Mouse (Mus musculus) right cerebral cortex, adult 2 months (tissue): ENCODE data around the gene Cpm.

Experiments
- DNase-seq, 2 experiments: peaks; one replicate each; pipeline ENCODE4 v3.0.0; 2021 to 2022; ENCODE audit warnings: low spot score in 2 of 2

Cpm gene

DNA sequence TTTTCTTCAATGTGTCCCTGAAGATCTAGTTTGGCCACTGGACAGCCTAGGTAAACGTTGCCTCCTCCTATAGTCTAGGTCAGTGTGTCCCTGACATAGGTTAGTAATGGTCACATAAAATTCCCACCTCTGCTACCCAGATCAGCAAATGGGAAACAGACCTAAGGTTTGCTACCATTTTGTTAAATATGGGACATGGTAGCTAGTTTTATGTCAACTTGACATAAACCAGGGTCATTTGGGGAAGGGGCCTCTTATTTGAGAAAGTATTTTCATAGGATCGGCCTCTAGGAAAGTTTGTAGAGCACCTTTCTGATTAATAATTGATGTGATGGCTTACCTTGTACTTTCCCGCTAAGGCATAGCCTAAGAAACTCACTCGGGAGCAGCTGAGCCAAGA, 8.8 kb upstream of the Cpm start:
- no peak for DNase-seq

GRCm38 (mm10) chr10:117620934-117621501, 8.3 kb upstream of the Cpm start:
- DNase-seq: no peak

DNA sequence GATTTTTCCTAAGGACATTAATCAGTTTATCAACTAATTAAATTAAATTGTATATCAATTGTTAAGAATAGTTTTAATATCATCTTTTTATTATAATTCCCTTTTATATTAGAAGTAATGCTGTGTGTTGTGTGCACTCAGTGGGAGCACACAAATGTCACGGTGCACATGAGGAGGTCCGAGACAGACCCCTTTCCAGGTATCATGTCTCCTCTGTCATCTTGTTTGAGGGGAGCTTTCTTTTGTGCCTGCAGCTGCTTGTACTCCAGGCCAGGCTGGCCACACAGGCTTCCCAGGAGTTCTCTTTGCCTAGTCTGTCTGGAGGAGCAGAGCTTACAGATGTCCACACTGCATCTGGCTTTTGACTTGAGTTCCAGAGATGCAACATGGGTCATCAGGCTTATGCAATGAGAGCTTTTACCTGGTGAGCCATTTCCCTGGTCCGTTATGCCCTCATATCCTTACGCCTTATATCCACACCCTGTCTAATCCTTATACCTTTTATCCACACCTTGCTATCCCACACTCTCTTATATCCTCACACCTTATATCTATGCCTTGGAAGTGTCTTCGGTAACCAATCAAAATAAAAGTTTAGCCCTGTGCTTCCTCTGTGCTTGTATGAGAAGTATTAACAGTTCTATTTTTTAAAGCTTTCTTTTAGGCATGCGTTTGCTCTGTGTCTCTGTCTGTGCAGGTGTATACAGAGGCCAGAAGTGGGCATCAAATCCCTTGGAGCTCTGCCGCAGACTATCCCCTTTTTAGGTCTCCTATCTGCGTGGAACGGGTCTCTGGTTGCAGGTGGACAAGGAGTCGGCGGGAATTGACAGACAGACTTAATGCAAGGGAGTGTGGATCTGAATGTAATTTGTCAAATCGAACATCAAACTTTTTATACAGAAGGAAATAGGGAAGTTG, 7.4 kb upstream of the Cpm start:
- DNase-seq: no peak

- DNase-seq: no peak
Measured at GRCm38 (mm10) chr10:117623358-117623757, 5.9 kb upstream of the Cpm start.

GRCm38 (mm10) chr10:117624222-117624621, 5.1 kb upstream of the Cpm start:
- no peak for DNase-seq

- DNase-seq: no peak
Measured at GRCm38 (mm10) chr10:117624655-117625497, 4.4 kb upstream of the Cpm start.

DNA sequence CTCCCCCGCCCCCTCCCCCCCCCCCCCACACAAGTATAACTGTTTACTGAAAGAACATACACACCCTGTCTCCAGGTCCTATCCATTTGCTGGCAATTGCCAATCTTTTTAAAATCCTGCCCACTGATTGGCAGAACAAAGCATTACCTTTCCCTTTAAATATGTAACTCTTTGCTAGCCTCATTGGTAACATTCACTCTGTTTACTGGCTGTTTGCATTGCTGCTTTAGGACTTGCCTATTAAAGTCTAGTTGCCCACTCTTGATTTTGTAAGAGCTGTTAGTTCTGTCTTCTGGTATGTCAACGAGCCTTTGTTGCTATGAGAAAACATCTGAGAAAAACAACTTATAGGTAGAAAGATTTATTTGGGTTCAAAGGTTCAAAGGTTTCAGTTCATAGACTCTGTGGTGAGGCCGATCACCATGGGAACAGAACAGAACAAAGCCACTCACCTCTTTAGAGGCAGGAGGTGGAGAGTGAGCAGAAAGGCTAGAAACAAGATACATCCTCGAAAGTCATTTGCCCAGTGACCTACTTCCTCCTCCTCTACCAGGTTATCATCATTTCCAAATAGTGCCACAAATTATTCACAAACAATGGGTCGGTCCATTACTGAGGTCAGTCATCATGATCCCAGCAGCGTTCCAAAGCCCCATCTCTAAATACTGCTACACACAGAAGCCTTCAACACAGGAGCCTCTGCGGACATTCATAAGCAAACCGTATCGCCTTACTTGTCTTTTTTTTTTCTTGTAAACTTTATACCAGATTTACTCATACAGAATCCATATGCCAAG, 3.6 kb upstream of the Cpm start:
- no peak for DNase-seq

DNA sequence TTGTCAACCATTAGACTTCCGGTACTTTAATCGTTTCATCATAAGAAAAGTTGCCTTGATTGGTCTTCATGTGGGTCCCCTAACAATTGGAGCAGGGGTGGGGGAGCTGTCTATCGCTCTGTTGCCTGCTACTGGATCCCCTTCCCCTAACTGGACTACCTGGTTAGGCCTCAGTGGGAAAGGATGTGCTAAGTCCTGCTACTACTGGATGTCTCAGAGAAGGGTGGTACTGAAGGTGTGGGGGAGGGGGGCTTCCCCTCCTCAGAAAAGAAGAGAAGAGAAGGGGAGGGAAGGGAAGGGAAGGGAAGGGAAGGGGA, 3.0 kb upstream of the Cpm start:
- DNase-seq: no peak

DNA sequence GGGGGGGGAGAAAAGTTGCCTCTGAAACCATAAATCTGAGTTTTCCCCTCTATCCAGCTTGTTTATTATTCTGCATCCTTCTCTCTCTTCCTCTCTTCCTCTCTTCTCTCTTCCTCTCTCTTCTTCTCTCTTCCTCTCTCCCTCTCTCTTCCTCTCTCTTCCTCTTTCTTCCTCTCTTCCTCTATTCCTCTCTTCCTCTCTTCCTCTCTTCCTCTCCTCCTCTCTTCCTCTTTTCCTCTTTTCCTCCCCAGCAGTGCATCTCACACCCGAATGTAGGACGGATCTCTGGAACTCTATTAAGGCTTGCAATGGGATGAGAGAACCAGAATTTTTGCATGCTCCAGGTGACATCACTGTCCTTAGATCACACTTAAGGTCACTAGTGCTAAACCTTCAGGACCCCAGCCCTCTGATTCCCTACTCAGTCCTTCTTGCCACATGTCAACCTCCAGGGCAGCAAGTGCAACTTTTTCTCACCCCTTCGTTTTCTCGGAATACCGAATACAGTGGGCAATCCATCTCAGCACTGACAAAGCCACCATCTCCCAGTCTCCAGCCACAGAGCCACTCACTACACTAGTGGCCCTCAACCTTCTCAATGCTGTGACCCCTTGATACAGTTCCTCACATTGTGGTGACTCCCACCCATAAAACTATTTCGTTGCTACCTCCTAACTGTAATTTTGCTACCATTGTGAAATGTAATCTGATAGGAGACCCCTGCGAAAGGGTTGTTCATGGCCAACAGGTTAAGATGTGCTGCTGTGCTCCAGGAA, 2.3 kb upstream of the Cpm start:
- DNase-seq: no peak

DNA sequence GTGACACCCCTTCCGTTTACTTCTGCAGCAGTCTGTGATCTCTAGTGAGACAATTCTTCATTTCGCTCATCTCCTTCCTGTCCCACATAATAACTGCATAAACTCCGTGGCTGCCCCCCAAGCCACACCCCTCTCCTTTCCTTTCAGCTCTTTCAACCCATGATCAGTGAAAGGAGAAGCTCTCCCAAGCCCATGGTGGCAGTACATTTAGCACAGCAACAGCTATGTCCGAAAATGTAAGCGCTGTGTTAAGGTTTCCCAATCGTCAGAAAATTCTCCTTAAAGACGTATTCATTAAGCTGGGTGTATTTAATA, 1.7 kb upstream of the Cpm start:
- DNase-seq: no peak

DNA sequence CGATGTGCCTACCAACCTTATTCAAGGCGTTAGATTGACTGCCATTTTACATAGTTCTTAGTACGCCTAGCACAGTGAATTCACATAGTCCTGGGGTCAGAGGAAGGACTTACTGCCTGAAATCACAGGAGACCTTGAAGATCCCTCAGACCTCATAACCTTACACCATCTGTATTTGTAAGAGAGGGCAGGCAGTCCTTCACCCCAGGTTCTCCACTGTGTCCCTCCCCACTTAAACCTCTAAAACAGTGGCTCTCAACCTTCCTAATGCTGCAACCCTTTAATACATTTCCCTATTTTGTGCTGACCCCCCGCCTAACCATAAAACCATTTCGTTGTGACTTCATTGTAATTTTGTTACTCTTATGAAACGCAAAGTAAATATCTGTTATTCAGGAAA, 1.4 kb upstream of the Cpm start:
- no peak for DNase-seq

- DNase-seq: peak in 1 of 2 experiments; percentile 22
Measured at GRCm38 (mm10) chr10:117628363-117629168, 734 bp upstream of the Cpm start.

- DNase-seq: no peak
Measured at GRCm38 (mm10) chr10:117630176-117630575, 876 bp downstream of the Cpm start.

DNA sequence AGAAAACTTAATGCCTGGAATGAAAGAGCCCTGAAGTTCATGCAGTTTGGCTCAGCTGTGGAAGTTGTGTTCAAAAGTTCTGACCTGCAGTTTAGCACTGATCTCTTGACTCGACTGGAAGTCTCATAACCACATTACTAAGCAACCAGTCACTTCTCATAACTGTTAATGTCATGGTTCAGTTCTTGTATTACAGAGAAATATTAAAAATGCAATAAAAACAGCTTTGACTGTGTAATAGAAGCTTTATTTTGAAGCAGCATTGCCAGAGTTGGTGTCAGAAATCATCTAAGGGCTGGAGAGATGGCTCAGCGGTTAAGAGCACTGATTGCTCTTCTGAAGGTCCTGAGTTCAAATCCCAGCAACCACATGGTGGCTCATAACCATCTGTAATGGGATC, 1.5 kb downstream of the Cpm start:
- no peak for DNase-seq

- no peak for DNase-seq
Measured at GRCm38 (mm10) chr10:117631562-117632259, 2.4 kb downstream of the Cpm start.

GRCm38 (mm10) chr10:117632394-117632793, 3.1 kb downstream of the Cpm start:
- no peak for DNase-seq

DNA sequence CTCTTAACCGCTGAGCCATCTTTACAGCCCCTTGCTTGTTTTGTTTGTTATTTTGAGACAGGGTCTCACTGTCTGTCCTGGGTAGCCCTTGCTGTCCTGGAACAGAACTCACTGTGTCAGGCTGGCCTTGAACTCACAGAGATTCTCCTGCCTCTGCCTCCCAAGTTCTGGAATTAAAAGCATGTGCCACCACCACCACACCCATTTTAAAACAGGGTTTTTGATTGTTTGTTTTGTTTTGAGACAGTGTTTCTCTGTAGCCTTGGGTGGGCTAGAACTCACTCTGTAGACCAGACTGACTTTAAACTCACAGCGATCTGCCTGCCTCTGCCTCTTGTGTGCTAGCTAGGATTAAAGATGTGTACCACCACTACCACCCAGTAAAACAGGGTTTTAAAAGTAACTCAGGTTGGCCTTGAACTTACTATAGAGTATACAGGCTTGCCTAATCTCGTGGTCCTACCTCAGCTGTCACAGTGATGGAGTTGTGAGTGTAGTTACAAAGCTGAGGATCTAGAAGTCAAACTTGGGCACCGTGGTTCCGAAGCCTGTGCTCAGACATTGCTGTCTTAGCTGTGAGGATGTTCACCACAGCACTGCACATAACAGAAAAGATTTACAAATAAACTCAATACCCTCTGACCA, 4.4 kb downstream of the Cpm start:
- DNase-seq: no peak

DNA sequence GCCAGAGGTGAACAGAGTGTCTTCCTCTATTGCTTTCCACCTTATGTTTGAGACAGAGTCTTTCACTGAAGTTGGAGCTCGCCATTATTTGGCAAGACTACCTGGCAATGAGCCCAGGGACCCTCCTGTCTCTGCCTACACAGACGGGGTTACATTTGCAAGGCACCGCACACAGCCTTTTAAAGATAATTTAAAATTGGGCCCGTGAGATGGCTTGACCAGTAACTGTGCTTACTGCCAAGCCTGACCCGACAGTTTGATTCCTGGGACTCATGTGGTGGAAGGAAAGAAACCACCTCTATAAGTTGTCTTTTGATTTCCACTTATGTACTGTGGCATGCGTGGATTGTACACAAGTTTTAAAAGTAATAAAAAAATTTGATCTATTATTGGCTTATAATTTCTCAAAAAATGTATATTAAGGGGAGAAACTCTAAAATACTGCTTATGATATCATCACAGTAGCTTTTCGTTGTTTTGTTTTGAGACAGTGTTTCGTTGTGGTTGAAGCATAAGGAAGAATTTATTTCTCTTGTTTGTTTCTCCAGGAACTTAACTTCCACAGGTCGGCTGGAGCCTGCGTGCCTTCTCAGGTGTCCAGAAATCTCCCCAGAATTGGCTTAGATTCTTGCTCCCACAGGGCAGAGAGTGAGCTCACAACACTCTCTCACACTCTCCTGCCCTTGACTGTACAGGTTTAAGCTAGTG, 5.2 kb downstream of the Cpm start:
- DNase-seq: no peak
